Mouse (Mus musculus): Measurements from ENCODE around the gene Commd8. TPM values are rescaled to one million over a fixed set of nuclear protein-coding genes. Genes with fewer than 3 reads are reported as not detected.
A peak's percentile ranks its signal among the peaks of the same experiment; 100 is the strongest.

Commd8 gene
- 77.9 and 85.2 TPM in 2 replicates for polyA plus RNA-seq (2012; rRNA removed)

DNA sequence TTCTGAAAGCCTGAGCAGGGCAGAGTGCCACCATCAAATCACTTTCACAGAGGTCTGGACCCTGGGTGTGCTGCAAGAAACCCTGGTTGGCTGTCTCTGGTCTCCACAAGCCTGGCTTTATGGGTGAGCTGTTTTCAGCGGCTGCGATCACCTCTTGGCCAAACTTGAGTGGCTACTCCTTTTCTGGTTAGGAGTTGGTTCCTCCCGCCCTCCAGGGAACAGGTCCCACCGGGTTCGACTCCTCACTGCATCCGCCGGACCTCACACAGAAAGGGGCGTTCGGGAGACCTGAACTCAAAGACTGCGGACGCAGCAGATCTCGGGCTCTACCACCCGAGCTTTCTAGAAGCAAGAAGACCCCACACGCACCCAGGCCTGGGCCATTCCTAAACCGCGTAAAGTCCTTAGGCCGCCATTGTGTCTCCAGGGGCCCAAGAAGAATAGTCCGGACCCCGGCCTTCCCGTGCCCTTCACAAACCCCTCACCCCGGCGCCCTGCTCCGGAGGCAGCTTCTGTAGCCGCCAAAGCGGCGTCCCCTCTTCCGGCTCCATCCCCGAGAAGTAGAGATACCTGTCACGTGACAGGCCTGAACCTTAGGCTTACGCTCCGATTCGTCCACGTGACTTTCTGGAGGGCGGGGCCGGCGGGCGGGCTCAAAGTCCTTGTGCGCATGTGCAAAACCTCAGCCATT is at the start of gene Commd8:
Commd8 (minus strand) TSS at position 596 of the 691 bp plus-strand sequence.
- peak within 1 kb of the TSS; percentile 80 for H3K27ac ChIP-seq (ENCODE audit: insufficient read depth, low read length)
- peak within 1 kb of the TSS; percentile 94 for H3K4me3 ChIP-seq (ENCODE audit: insufficient read depth, low read length)
- H3K4me1 ChIP-seq (ENCODE audit: control insufficient read depth, insufficient read depth, low read length) = peaks cover 3% of the 10 kb centered on the region
- TF ChIP-seq POLR2A (IDR thresholded peaks at IDR 0.05; ENCODE audit: extremely low read depth, insufficient read depth, low read length) (peak; percentile 89), CTCF (IDR thresholded peaks at IDR 0.05; ENCODE audit: extremely low read depth, insufficient read depth, low read length) (no peak)

DNA sequence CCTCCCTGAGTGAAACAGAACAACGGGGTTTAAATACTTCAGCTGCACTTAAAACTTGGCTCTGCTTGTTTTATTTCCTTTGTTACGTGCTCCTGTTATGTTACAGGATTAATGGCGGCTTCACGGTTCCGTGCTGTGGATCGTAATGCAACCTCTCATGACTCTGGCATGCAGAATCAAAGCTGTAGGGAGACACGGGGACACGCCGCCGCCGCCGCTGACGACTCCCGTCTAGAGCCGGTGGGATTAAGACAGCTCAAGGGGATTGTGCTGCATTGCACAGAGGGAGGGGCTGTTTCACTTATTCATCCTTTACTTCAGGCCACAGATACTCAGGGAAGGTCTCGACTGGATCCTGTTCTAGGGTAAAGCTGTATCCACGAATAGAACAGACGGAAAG is 43.8 kb upstream of the Commd8 start:
- TF ChIP-seq CTCF (IDR thresholded peaks at IDR 0.05; ENCODE audit: extremely low read depth, insufficient read depth, low read length) = no peak
- no peak for TF ChIP-seq POLR2A (IDR thresholded peaks at IDR 0.05; ENCODE audit: extremely low read depth, insufficient read depth, low read length)
- H3K27ac ChIP-seq (ENCODE audit: insufficient read depth, low read length) = no peak overlapping the region
- no peaks in the 10 kb centered on the region for H3K4me1 ChIP-seq (ENCODE audit: control insufficient read depth, insufficient read depth, low read length)
- no peak overlapping the region for H3K4me3 ChIP-seq (ENCODE audit: insufficient read depth, low read length)

DNA sequence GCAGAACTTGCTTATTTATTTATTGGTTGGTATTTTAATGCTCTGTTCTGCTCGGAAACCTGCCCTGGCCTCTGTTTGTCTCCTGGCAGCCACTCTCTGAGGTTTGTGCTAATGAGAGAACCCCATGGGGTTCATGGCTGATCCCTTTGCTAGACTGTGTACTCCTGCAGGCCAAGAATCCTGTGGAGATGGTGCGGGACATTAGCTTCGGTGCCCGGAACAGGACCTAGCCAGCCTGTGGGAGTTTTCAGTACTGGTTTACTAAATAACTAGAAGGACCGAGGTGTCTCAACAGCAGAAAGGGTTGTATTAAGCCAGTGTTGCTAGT is 42.8 kb upstream of the Commd8 start:
- Histone ChIP-seq H3K4me3 (ENCODE audit: insufficient read depth, low read length) (no peak overlapping the region), H3K4me1 (ENCODE audit: control insufficient read depth, insufficient read depth, low read length) (no peaks in the 10 kb centered on the region), H3K27ac (ENCODE audit: insufficient read depth, low read length) (no peak overlapping the region)
- TF ChIP-seq POLR2A (IDR thresholded peaks at IDR 0.05; ENCODE audit: extremely low read depth, insufficient read depth, low read length) (no peak), CTCF (IDR thresholded peaks at IDR 0.05; ENCODE audit: extremely low read depth, insufficient read depth, low read length) (no peak)

DNA sequence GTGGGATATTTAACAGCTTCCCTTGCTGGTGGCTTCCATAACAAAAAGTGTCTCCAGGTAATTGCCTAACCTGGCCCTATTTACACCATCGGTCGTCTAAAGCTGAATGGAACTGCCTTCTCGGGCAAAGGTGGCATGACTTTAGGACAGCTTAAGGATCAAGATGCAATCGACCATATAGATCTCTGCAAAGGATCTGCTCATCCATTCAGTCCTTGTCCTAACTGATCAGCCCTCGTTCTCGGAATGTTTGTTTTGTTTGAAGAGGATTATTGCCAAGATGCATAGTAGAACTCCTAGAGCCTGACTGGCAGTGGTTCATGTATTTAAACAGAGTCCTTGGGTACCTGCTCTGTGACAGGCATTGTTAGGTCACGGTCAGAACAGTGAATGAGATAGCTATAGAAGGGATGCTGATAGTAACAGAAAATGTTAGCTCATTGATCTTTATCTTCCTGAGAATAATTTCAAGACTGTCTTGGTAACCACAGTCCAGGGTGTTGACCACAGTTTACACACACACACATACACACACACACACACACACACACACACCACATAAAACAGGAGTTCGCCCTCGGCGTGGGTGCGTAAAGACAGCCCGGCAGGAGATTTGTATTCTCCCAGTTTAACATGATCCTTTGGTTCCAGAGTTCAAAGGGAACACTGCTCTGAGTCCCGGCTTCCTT is 42.3 kb upstream of the Commd8 start:
- no peak overlapping the region for H3K27ac ChIP-seq (ENCODE audit: insufficient read depth, low read length)
- no peaks in the 10 kb centered on the region for H3K4me1 ChIP-seq (ENCODE audit: control insufficient read depth, insufficient read depth, low read length)
- no peak for TF ChIP-seq POLR2A (IDR thresholded peaks at IDR 0.05; ENCODE audit: extremely low read depth, insufficient read depth, low read length)
- no peak overlapping the region for H3K4me3 ChIP-seq (ENCODE audit: insufficient read depth, low read length)

DNA sequence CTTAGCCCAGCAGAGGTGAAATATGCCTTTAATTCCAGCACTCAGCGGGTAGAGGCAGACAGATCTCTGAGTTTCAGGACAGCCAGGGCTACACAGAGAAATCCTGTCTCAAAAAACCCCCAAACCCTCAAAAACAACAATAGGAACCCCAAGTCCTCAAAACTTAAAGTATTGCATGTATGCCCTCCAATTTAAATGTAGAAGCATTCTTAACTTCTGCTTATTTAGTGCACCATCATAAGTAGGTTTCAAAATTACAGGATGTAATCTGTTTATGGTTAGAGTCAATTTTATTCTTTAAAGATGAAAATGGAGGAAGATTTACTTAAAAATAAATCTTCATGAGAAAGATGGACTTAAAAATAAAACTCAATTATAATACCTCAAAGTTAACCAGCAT is 40.5 kb upstream of the Commd8 start:
- Histone ChIP-seq H3K4me3 (ENCODE audit: insufficient read depth, low read length) (no peak overlapping the region), H3K27ac (ENCODE audit: insufficient read depth, low read length) (no peak overlapping the region), H3K4me1 (ENCODE audit: control insufficient read depth, insufficient read depth, low read length) (no peaks in the 10 kb centered on the region)
- TF ChIP-seq POLR2A (IDR thresholded peaks at IDR 0.05; ENCODE audit: extremely low read depth, insufficient read depth, low read length) (no peak), CTCF (IDR thresholded peaks at IDR 0.05; ENCODE audit: extremely low read depth, insufficient read depth, low read length) (no peak)

DNA sequence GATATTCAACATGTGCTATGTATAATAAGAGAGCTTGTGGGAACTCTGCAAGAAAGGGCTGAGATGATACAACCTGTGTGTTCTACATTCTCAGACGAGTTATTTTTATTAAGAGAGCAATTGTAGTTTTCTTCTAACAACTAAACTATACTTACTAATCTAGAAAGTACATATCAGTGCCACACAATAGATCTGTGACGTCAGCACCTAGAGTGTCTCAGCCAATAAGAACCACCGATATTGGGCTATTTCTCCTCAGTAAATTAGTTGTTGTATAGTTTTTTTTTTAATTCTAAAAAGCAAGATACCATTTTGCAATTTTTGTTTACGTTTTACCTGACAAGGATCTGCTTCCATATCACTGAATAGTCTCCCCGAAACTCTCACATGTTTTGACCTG is 37.3 kb upstream of the Commd8 start:
- H3K27ac ChIP-seq (ENCODE audit: insufficient read depth, low read length) = no peak overlapping the region
- H3K4me1 ChIP-seq (ENCODE audit: control insufficient read depth, insufficient read depth, low read length) = no peaks in the 10 kb centered on the region
- H3K4me3 ChIP-seq (ENCODE audit: insufficient read depth, low read length) = no peak overlapping the region
- no peak for TF ChIP-seq CTCF (IDR thresholded peaks at IDR 0.05; ENCODE audit: extremely low read depth, insufficient read depth, low read length)
- no peak for TF ChIP-seq POLR2A (IDR thresholded peaks at IDR 0.05; ENCODE audit: extremely low read depth, insufficient read depth, low read length)

DNA sequence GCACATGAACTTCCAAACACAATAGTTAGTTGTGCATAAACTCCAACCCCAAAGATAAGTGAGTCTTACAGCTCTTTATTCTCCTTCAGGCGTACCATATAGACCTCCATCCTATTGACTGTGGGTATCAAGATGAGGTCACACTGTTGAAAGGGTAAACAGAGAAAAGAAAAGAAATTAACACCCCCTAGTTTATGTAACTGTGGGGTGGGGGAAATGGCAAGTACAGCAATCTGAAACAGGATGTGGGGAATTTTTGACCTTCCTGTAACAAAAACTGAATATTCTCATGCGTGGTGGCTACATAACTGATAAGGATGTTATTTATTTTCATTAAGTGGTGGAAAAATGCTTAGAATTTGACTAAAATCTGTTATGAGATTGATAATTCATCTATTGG is 36.5 kb upstream of the Commd8 start:
- no peaks in the 10 kb centered on the region for H3K4me1 ChIP-seq (ENCODE audit: control insufficient read depth, insufficient read depth, low read length)
- no peak for TF ChIP-seq CTCF (IDR thresholded peaks at IDR 0.05; ENCODE audit: extremely low read depth, insufficient read depth, low read length)
- no peak for TF ChIP-seq POLR2A (IDR thresholded peaks at IDR 0.05; ENCODE audit: extremely low read depth, insufficient read depth, low read length)
- H3K27ac ChIP-seq (ENCODE audit: insufficient read depth, low read length) = no peak overlapping the region
- H3K4me3 ChIP-seq (ENCODE audit: insufficient read depth, low read length) = no peak overlapping the region; the same call in 1 of the 2 replicates

DNA sequence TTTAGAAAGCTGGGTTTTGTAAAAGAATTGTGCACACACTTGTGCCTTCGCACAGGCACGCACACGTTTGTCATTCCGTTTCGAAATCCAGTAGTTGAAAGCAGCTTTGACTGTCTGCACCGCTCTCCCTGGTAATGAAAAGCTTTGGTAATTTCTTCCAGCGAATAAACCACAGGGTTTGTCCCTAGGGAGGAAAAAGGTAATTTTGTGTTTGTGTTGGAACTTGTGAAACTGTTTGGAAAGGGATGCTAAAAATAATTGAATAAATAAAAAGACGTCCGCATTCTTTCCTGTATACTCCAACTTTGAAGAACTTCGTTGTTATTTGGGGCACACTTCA is 35.7 kb upstream of the Commd8 start:
- Histone ChIP-seq H3K4me1 (ENCODE audit: control insufficient read depth, insufficient read depth, low read length) (no peaks in the 10 kb centered on the region), H3K27ac (ENCODE audit: insufficient read depth, low read length) (no peak overlapping the region), H3K4me3 (ENCODE audit: insufficient read depth, low read length) (peak overlapping the region; percentile 65)
- TF ChIP-seq CTCF (IDR thresholded peaks at IDR 0.05; ENCODE audit: extremely low read depth, insufficient read depth, low read length) (no peak), POLR2A (IDR thresholded peaks at IDR 0.05; ENCODE audit: extremely low read depth, insufficient read depth, low read length) (no peak)

DNA sequence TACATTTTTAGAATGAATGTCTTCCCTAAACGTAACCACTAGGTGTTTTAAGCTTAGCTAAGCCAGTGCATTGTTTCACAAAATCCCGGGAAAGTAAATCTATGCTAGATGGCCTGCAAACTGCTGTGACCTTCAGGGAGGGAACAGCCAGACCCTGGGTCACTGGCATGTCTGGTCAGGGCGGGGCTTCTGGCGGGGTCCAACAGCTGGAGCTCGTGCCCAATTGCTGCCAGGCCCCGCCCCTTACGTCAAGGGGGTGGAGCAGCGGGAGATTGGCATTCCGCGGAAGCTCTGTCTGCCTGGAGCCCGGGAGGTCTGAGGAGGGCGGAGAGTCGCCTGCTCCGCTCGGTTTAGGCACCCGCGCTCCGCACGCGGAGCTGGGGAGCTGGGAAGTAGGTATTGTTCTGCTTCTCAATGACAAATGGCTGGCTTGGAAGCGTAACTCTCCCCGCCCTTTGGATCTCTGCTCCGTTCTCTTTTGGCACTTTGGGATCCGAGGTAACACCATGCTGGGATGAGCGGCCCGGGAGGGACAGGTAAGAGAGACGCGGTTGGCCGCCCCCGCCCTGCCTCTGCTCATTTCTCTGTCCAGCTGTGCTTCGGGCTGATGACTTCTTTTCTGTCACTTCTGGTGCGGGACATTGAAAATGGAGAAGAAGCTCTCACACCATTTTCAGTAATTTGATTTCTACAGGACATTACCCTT is 35.2 kb upstream of the Commd8 start:
- TF ChIP-seq CTCF (IDR thresholded peaks at IDR 0.05; ENCODE audit: extremely low read depth, insufficient read depth, low read length) (no peak), POLR2A (IDR thresholded peaks at IDR 0.05; ENCODE audit: extremely low read depth, insufficient read depth, low read length) (peak; percentile 88)
- Histone ChIP-seq H3K4me3 (ENCODE audit: insufficient read depth, low read length) (peak overlapping the region; percentile 65), H3K27ac (ENCODE audit: insufficient read depth, low read length) (peak overlapping the region; percentile 47; the same call in 1 of the 2 replicates), H3K4me1 (ENCODE audit: control insufficient read depth, insufficient read depth, low read length) (no peaks in the 10 kb centered on the region)

DNA sequence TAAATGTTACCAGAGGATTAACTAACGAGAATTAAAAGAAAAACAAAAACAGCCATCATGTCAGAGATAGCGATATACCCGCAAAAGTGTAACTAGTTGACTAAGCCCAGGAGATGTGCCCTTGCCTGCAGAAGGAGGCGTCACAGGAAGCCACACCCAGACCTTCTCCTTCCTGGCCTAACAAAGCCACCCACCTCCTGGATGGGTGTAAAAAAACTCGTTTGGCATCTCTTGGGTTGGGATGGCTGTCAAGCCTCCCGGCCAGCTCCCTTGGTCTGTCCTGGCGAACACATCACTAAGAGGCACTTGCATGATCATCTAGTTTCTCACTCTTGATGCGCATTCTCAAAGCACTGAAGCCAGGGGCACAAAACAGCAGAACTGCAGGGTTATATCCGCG is 34.0 kb upstream of the Commd8 start:
- H3K4me3 ChIP-seq (ENCODE audit: insufficient read depth, low read length) = no peak overlapping the region
- no peak overlapping the region for H3K27ac ChIP-seq (ENCODE audit: insufficient read depth, low read length)
- no peaks in the 10 kb centered on the region for H3K4me1 ChIP-seq (ENCODE audit: control insufficient read depth, insufficient read depth, low read length)
- TF ChIP-seq POLR2A (IDR thresholded peaks at IDR 0.05; ENCODE audit: extremely low read depth, insufficient read depth, low read length) (no peak), CTCF (IDR thresholded peaks at IDR 0.05; ENCODE audit: extremely low read depth, insufficient read depth, low read length) (no peak)

Data from cortical plate, adult 2 months (tissue).